Mouse (Mus musculus): ENCODE data around the gene Hectd4.
"Not testable (repeated sequence)": the region's sequence is repeated elsewhere in the genome, so short reads cannot be mapped to it uniquely, and the experiment has no call there.

Gene Hectd4

DNA sequence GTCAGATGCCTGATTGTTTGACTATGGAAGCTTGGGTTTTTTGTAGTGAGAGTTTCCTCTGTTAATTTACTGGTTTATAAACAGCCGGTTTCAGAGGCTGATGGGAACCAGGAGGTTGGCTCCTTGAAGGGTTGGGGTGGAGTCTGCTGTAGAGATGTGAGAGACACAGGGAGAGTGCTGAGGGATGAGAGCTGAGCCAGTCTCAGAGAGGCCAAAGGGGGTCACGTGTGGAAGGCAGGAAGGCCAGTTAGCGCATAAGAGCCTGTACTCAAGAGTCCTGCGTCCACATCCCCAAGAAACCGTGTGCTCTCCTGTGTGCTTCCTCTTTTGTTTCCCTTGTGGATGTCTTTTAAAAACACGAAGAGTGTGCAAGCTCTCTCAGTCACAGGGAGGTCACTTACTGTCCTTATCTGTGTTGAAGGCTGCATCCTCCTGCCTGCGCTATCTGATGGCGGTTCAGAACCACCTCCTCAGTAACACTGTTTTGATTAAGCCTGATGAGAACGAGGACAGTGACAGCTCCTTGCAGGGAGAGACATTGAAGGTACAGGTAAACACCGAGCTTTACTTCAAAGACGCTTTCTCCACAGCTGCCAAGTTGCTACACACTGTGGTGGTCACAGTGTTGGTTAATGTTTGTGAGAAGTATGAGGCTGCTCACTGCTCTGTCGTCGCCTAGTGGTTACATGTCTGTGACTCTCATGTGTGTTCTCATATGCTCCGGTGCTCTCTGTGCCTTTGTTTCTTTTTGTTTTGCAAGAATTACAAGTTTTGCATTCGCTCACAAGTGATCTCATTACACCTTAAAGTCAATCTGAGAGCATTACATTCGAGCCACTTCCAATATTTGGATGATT, 72.5 kb downstream of the Hectd4 start:
- no peak for DNase-seq

DNA sequence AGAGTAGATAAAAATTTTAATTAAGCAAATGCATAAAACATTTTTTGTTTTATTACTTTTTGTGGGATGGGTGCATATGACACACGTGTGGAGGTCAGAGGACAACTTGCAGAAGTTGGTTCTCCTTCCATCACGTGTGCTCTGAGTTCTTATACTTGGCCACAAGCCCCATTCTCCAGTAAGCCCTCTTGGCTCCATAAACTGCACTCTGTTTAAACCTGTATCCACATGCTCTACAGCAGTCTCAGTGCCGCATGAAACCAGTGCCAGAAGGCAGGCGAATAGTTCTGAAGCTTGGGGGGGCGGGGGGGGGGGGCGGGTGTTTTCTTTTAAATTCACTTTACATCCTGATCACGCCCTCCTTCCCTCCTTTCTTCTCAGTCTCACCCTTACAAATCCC, 85.0 kb downstream of the Hectd4 start:
- no peak for DNase-seq

DNA sequence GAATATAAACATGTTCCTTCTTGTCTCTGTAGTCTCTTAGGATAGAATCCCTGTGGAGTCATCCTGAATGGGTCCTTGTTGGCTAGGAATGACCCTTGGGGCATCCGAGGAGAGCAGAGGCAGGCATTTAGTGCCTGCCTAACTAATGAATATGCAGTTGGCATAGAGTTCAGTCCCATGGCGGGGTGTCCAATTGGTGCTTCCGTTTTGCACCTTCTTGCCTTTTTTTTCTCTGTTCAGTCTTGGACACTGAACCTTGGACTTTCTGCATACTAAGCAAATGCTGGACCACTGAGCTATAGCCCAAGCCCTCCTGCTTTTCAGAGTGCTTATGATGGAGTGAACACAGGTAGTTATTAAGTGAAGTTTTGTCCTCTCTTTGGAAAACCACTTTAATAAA, 87.6 kb downstream of the Hectd4 start:
- DNase-seq, result no peak

DNA sequence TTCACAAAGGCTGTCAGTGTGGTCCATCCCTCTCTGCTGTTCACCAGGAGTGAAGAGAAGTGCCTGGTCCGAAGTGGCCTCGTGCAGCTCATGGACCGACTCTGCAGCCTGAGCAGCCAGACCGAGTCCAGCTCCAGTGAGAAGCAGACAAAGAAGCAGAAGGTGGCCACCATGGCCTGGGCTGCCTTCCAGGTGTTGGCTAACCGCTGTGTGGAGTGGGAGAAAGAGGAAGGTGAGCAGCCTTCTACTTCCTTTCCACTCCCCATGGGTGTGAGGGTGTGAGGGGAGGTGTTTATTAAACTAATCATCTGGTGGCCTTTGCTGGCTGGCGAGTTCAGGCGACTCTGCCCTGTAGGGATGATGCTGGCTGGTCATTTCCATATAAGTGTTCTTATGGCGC, 91.6 kb downstream of the Hectd4 start:
- DNase-seq, result no peak

DNA sequence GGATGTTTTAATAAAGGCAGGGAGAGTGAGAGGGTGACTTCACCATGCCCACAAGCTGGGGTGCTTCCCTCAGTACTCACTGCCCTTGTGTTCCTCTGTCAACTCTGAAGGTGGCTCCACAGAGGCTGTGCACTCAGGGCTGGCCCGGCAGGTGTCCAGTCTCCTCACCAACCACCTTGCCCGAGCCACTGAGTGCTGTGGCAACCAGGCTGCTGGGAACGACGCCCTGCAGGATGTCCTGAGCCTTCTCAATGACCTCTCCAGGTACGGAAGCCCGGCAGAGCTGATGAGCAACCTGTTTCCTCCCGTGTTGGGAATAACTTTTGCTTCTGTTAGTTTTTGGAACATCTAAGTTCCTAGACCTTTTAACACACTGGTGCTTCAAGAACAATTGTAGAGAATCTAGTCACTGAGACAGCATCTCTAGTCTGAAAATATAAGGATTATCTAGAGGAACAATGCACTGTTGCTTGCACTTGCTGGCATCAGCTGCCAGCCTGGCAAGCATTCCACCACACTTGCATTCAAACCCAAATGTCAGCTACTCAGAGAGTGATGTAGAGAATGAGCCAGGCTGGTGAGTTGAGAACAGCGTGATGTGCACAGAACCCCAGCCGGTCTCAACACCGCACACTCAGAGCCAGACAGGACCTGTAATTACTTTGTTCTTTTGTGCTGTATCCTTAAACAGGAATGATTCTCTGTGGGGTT, 93.9 kb downstream of the Hectd4 start:
- DNase-seq, result no peak

DNA sequence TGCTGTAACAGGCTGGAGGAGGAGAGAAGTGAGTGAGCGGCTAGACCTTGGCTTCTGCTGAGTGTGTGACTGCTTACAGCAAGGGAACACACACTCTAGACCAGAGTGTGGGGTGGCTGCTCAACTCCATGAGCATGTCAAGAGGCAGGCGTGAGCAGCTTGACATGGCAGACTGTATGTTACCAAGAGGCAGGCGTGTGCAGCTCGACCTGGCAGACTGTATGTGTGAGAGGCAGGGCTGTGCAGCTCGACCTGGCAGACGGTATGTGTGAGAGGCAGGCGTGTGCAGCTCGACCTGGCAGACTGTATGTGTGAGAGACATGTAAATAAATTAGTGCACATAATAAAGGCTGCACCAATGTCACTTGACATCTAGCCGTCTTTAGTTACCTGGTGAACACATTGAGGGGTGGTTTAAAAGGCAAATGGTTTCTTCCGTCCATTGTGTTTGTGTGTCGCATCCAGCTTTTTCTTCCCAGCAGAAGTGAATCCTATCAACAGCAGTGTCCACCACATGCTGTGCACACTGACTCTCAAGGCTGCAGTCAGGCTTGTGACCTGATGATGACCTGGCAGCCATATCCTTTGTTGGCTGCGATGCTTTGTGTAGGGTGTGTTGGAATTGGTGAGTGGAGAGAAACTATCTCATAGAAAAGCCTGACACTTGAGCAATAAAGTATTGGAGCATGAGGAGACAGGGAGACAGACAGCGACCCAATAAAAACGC, 106.2 kb downstream of the Hectd4 start:
- no peak for DNase-seq

DNA sequence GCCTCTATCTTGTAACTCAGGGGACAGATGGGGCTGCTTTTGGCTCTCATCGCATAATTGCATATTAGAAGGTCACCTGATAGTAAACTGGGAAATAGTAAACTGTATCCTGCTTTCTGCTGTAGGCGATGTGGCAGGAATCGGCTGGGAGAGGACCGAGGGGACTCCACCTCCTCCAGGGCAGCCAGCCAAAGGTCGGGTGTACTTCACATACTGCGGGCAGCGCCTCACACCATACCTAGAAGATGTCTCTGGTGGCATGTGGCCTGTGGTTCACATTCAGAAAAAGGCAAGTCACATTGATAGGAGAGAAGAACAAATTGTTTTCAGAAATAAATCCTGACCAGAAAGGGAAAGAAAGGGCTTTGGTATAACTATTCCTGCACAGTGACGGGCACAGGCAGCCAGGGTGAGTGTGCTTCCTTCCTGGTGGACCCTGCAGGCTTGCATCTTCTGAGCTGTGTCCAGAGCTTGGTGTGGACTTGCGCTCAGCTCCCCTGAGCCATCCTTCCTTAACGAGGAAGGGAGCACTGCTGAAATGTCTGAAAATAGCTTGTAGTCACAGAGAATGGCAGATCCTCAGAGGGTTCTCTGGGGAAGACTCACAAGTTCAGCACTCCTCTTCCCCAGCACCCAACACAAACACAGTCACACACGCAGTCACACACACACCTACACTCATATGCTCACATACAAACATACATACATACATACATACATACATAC, 109.5 kb downstream of the Hectd4 start:
- DNase-seq, result peak in 1 of 2 experiments; percentile 49

DNA sequence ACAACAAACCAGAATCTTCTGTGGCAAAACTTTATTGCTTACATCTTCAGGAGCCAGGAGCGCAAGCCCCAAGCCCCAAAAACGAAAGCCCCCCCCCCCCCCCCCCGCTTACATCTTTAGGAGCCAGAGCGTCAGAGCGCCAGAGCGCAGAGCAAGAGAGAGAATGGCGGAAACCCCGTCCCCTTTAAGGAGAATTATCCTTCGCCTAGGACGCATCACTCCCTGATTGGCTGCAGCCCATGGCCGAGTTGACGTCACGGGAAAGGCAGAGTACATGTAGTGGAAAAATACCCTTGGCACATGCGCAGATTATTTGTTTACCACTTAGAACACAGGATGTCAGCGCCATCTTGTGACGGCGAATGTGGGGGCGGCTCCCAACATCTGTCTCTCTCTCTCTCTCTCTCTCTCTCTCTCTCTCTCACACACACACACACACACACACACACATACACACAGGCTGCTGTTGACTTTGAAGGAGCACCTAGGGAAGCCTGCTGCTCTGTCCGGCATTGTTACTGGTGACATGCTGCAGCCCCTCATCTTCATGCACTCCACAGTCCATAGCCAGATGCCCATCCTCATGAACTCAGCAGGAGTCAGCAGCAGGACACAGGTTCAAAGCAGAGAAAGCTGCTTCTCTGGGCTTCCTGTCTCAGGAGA, 110.3 kb downstream of the Hectd4 start:
- DNase-seq, result not testable (repeated sequence)

DNA sequence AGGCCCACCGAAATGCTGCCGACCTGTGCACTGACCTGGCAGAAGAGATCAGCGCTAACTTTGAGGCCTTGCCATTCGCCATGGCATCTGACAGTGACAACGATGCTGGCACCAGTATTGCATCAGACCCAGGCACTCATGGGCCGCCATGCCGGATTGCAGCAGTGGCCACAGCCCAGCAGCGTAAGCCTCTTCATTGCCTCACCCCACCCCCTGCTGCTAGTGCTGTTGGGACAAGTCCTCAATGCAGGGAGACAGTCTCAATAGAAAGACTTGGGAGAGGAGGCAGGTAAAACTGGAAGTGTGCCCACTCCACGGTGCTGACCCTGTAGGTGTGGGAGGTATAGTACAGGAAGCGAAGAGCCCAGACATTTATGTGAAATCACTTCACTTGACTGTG, 111.7 kb downstream of the Hectd4 start:
- peak in 1 of 2 experiments; percentile 40 for DNase-seq

DNA sequence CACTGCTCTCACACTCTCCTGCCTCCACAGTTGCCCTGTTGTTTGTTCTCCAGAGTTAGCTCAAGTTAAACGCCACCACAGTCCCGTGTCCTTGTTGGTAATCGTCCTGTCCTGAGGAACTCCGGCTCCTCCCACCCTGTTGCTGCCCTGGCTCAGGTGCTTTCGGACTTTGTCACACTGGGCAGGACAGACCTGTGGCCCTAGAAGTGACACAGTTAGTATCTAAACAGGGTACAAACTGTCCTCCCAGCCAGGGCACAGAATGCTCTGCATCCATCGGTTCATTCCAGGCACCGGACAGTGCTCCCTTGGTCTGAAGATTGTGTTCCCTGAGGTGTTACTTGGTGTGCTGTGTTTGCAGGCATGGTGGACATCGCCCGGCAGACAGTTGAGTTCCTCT, 114.0 kb downstream of the Hectd4 start:
- no peak for DNase-seq

DNA sequence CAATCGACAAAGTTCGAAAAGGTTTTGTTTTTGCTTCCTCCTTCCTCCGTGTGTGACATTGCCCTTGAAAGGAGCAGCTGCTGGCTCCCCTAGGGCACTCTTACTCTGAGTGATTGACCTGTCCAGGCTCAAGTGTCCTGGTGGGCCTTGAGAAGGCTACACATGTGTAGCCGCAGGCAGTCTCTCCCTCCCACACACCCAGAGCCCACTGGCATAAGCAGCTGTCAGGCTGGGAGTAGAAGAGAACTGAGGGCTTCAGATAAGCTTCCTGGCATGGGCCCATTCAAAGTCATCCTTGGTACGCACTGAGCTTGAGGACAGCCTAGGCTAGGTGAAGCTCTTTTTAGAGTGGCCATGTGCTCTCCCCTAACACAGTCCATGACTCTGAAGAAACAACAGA, 114.4 kb downstream of the Hectd4 start:
- DNase-seq, result no peak

DNA sequence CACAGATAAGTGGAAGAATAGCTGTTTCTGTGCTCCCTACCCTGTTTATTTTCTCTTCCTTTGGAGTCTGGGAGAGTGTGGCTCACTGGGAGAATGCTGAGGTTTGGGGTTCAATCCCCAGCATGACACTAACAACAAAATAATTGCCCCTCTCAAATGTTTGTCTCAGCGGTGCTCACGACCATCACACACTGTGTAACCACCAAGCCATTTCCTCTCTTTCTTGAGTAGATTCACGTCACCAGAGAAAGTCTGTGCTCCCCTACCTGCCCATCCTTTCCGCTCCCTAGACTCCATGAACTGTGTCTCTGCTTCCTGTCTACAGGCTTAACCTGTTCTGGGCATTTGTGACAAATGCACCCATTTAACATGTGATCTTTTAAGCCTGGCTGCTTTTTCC, 115.4 kb downstream of the Hectd4 start:
- DNase-seq, result no peak

DNA sequence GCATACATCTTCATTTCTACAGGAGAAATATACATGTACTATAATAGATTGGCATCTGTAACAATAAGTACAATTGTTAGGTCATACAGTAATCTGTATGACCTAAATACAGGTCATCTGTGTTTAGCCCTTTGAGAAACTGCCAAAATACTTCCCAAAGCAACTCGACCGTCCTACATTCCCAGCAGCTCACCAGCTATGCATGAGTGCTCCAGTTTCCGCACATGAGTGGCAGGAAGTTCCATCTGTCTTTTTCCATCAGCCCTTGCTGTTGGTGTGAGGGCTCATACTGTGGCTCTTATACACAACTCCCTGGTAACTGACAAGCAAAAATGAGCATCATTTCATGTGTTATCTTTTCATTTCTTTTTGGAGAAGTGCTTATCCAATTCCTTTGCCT, 116.0 kb downstream of the Hectd4 start:
- peak; percentile 43 to 56 for DNase-seq

DNA sequence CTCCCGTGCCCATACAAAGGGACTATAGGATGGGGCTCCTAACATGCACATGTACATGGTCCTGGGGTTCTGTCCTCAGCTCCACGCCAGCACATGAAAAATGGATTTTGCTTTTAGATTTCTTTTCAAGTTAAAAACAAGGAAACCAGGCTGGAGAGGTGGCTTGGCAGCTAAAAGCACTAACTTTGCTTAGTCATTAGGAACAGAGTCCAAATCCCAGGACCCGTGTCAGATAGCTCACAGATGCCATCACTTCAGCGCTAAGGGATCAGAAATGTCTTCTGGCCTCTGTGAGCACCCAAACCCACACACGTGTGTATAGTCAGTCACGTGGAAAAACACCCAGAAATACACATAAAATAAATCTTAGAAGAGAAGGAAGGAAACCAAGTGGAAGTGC, 116.8 kb downstream of the Hectd4 start:
- no peak for DNase-seq

DNA sequence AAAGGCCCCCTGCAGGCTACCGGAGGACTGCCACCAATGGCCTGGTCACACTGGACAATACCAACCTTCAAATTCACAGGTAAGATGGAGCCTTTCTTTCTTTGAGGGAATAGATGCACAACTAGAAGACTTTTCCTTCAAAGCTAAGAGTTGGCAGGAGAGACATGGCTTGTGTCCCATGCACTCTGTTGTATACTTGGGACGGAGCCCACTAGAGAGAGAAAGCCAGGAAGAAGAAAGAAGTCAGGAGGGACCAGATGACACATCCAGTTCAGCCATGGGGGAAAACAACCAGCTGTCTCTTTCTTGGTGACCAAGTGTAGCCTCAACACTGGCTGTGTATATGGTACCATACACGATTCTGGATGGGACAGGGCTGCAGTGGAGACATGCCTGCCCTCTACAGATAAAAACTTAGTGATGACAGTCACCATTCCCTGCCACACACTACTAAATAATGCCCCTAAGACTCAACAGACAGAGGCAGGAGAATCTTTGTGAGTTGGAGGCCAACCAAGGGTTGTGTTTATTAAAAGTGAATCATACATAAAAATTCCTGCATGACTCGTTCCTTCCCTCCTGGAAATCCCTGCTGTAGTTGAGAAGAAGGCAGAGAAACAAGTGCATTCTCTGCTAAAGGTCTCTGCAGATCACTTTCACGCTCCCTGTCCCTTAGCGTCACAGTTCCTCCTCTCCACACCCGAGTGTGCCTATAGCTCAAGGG, 119.7 kb downstream of the Hectd4 start:
- peak; percentile 53 to 63 for DNase-seq

DNA sequence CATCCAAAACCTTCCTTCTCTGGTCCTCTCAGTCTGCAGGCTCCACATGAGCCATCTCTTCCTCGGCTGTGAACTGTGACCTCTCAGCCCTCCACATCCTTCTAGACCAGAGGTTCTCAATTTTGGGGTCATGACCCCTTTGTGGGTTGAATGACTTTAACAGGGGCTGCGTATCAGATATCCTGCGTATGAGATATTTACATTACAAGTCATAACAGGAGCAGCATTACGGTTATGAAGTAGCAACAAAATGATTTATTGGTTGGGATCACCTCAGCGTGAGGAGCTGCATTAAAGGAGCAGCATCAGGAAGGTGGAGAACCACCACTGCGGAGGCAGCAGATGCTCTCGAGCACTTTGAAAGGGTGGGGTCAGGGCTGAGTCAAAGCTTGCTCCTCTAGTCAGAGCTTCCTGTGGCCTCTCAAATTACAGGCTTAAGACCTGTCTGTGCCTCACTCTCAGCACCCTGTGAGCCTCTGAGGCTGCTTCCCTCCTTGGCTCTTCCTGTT, 121.0 kb downstream of the Hectd4 start:
- DNase-seq, result no peak

DNA sequence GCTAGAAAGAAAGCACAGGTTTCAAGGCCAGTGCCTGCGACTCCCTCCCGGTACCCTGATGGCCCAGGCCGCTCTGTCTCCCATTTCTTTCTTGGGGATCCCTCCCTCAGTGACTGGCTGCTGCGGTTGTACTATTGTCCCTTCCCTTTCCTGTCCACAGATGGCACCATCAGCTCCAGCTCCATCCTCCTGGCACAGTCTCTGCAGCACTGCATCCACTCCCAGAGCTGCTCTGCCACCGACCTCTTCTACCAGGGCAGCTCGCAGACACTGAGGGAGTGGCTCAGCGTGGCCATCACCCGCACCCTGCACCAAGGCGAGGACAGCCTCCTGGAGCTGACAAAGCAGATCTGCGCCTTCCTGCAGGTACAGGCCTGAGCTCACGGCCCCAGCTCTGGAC, 122.5 kb downstream of the Hectd4 start:
- no peak for DNase-seq

DNA sequence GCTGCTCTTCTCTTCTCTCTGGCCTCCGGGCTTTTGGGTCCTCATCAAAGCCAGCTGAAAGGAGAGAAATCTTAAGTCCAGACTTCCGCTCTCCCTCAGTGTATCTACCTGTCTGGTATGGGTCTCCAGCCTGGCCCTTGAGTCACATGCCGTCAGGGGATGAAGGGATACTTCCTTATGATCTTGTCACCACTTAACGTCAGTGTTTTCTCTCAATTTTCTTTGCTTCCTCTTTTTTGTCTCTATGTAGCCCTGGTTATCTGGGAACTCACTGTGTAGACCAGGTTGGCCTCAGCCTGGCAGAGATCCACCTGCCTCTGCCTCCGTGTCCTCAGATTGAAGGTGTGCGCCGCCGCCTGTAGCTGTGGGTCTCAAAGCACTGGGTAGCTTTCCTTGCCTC, 124.0 kb downstream of the Hectd4 start:
- DNase-seq, result no peak

DNA sequence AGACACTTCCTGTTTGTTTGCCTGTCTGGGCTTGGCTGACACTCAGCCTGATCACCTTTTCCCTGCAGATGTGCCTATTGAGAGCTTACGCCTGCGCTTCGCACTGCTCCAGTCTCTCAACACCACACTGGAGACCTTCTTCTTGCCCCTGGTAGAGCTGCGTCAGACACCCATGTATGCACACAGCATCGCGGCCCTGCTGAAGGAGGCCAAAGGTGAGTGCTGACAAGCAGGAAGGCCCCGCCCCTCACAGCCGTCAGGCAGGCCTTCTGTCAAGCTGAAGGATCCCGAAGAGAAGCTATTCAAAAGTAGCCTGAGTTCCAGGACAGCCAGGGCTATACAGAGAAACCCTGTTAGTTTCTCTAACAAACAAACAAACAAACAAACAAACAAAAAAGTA, 139.2 kb downstream of the Hectd4 start:
- no peak for DNase-seq

DNA sequence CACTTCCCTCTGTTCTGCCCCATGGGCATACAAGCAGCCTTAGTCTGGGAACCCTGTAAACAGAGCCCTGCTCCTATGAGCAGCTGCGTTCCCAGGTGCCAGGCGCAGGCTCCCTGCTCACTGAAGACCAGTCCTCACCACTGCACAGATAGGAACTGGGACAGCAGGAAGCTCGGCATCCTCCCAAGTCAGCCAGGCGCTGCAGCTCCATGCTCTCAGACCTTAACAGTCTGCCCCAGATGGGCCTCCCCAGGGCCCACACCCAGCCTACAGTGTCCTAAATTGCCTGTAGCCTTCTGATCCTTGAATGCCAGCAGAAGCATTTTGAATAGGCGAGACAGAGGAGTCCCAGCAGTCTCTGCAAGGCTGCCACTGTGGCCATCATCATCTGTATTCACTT, 141.7 kb downstream of the Hectd4 start:
- DNase-seq, result no peak

DNA sequence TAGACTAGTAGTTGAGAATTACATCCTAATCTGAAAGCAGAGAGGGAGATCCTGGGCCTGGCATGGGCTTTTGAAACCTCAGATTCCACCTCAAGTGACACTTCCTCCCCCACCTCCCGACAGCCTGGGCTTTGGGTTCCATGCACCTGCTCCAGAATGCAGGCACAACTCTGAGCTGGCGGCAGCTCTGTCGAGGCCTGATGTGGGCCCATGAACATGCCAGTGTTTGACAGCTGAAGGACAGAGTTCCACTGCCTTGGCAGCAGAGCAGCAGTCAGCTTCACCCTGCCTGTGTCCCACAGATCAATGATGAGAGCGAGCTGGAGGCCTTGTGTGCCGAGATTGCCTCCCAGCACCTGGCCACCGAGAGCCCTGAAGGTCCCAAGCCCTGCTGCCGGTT, 143.4 kb downstream of the Hectd4 start:
- DNase-seq, result no peak

Measured in cerebellum, postnatal 14 days (tissue).